Mouse (Mus musculus): ENCODE data around the gene Kctd2.

- TF ChIP-seq CTCF (conservative IDR thresholded peaks at IDR 0.05; ENCODE audit: insufficient read depth, insufficient read length, low read depth, low read length) (no peak), POLR2A (IDR thresholded peaks at IDR 0.05; ENCODE audit: low read depth, low read length) (no peak)
Measured at GRCm38 (mm10) chr11:115451781-115452241, 31.9 kb downstream of the Kctd2 start.
